Mouse (Mus musculus) adrenal gland, adult 18-20 months (tissue): Measurements from ENCODE around the gene Mif. TPM values are rescaled to one million over a fixed set of nuclear protein-coding genes. Genes with fewer than 3 reads are reported as not detected.
A peak's percentile ranks its signal among the peaks of the same experiment; 100 is the strongest.

Source experiments
- DNase-seq, 2 experiments: peaks; one replicate each; pipeline ENCODE4 v3.0.0; 2021 to 2022; ENCODE audit warnings: low spot score in 2 of 2
- total RNA-seq, 2 experiments: library from RNA; stranded (reverse); gene quantifications; 1 replicate in 1 of 2; 2 replicates in 1 of 2; pipeline ENCODE4 v1.2.3; 2021

Mif gene
- total RNA-seq, 2 experiments from 2014 or later, result 221 to 268 TPM

- no peak for DNase-seq
Observed at GRCm38 (mm10) chr10:75839092-75839491, 20.9 kb downstream of the Mif start.

- peak; percentile 86 to 91 for DNase-seq
Observed at GRCm38 (mm10) chr10:75837248-75837759, 22.7 kb downstream of the Mif start, which contains the start of gene Gstt2. Gstt2 (minus strand) TSS chr10:75837424.

GRCm38 (mm10) chr10:75835761-75836531 lies 24.1 kb downstream of the Mif start:
- DNase-seq, result no peak

GRCm38 (mm10) chr10:75835307-75835706 lies 24.7 kb downstream of the Mif start:
- peak; percentile 58 to 62 for DNase-seq

GRCm38 (mm10) chr10:75834721-75835120 lies 25.3 kb downstream of the Mif start:
- no peak for DNase-seq

GRCm38 (mm10) chr10:75834250-75834649 lies 25.8 kb downstream of the Mif start:
- DNase-seq, result peak; percentile 67 to 70

- peak in 1 of 2 experiments; percentile 45 for DNase-seq
Observed at GRCm38 (mm10) chr10:75833456-75834080, 26.5 kb downstream of the Mif start.

- peak; percentile 67 for DNase-seq
Observed at GRCm38 (mm10) chr10:75832272-75832895, 27.7 kb downstream of the Mif start.

- DNase-seq, result no peak
Observed at GRCm38 (mm10) chr10:75830275-75830670, 29.8 kb downstream of the Mif start.

- DNase-seq, result no peak
Observed at GRCm38 (mm10) chr10:75829529-75830274, 30.3 kb downstream of the Mif start.

- peak in 1 of 2 experiments; percentile 38 for DNase-seq
Observed at GRCm38 (mm10) chr10:75828500-75828931, 31.5 kb downstream of the Mif start.

GRCm38 (mm10) chr10:75827668-75828360 lies 32.2 kb downstream of the Mif start:
- DNase-seq, result peak in 1 of 2 experiments; percentile 40

- DNase-seq, result no peak
Observed at GRCm38 (mm10) chr10:75824530-75824929, 35.5 kb downstream of the Mif start.

GRCm38 (mm10) chr10:75823782-75824181 lies 36.3 kb downstream of the Mif start:
- no peak for DNase-seq

- no peak for DNase-seq
Observed at GRCm38 (mm10) chr10:75822443-75822842, 37.6 kb downstream of the Mif start, which contains the start of gene Gstt4. Gstt4 (minus strand) TSS chr10:75822543.

GRCm38 (mm10) chr10:75819882-75820281 lies 40.2 kb downstream of the Mif start:
- DNase-seq, result no peak

- no peak for DNase-seq
Observed at GRCm38 (mm10) chr10:75818641-75819040, 41.4 kb downstream of the Mif start.
